9 mouse cellular contexts compared by ENCODE assay signal in the genomic region with DNA sequence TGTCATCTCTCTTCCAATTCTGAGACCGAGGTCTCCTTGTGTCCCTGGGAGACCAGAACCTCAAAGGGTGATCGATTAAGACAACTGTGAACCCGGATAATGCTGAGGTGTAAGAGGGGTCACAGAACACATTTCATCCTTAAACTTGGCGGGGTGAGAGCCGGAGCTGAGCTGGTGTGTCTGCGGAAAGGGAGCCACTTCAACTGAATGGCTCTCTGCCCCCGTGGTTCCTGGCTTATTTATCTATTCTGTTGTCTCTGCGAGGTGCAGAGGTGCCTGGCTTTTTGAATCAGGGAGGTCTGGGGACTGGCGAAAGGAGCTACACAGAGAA. TPM values are rescaled to one million over a fixed set of nuclear protein-coding genes. Genes with fewer than 3 reads are reported as not detected.
DNase-seq lines count a peak whose midpoint lies in the region; ATAC-seq and TF ChIP-seq lines count a peak whose summit lies in the region.
"Had no signal": no experiment of that assay in that cellular context is flagged by ENCODE, and none has a peak within 500 bp of the region (broad histone marks: within the 10 kb centered on the region; RNA-seq: fewer than 3 reads in every experiment).

No protein-coding gene starts in this region.

- no peak for TF ChIP-seq CTCF in cerebellum, adult 2 months (IDR thresholded peaks at IDR 0.05; ENCODE audit: borderline replicate concordance, insufficient read depth, low read depth, low read length)
- TF ChIP-seq CTCF in testis, adult 2 months (IDR thresholded peaks at IDR 0.05; ENCODE audit: control insufficient read depth, insufficient read depth, insufficient replicate concordance, low read depth, low read length): no peak

- DNase-seq in cerebellum, adult 2 months: no peak
- no peak for DNase-seq in cerebellum, adult 11-12 months
- DNase-seq in testis, postnatal 14 days (ENCODE audit: low spot score): no peak
- DNase-seq in layer of hippocampus, postnatal 10 days (ENCODE audit: low spot score in 2 of 2): no peak
- DNase-seq in adrenal gland, postnatal 10 days: no peak

- peak overlapping the region; percentile 66 for H3K9ac ChIP-seq in limb, embryonic 12.5 days (replicated peaks)
- H3K9ac ChIP-seq in neural tube, embryonic 12.5 days: peak overlapping the region; percentile 69

- no peaks in the 10 kb centered on the region for H3K9me3 ChIP-seq in limb, embryonic 12.5 days
- H3K9me3 ChIP-seq in neural tube, embryonic 12.5 days: no peaks in the 10 kb centered on the region

- H3K4me2 ChIP-seq in limb, embryonic 12.5 days: peak overlapping the region; percentile 94
- peak overlapping the region; percentile 96 for H3K4me2 ChIP-seq in neural tube, embryonic 12.5 days (replicated peaks)

- H3K27me3 ChIP-seq in cerebellum, adult 2 months (ENCODE audit: control insufficient read depth, insufficient read depth, low read length): no peaks in the 10 kb centered on the region
- no peaks in the 10 kb centered on the region for H3K27me3 ChIP-seq in testis, adult 2 months (ENCODE audit: control insufficient read depth, insufficient read depth, low read length)
- H3K27me3 ChIP-seq in limb, embryonic 12.5 days: no peaks in the 10 kb centered on the region
- H3K27me3 ChIP-seq in neural tube, embryonic 12.5 days (replicated peaks): no peaks in the 10 kb centered on the region

- no peak for TF ChIP-seq POLR2A in cerebellum, adult 2 months (IDR thresholded peaks at IDR 0.05; ENCODE audit: borderline replicate concordance, insufficient read depth, low read length)
- TF ChIP-seq POLR2A in testis, adult 2 months (IDR thresholded peaks at IDR 0.05; ENCODE audit: control insufficient read depth, low read depth, low read length): no peak

- H3K36me3 ChIP-seq in testis, adult 2 months (ENCODE audit: control insufficient read depth, insufficient read depth, low read length): no peaks in the 10 kb centered on the region
- no peaks in the 10 kb centered on the region for H3K36me3 ChIP-seq in limb, embryonic 12.5 days
- no peaks in the 10 kb centered on the region for H3K36me3 ChIP-seq in neural tube, embryonic 12.5 days

- no peaks in the 10 kb centered on the region for H3K4me1 ChIP-seq in cerebellum, adult 2 months (ENCODE audit: control insufficient read depth, insufficient read depth, low read length)
- H3K4me1 ChIP-seq in testis, adult 2 months (ENCODE audit: control insufficient read depth, insufficient read depth, low read length): peaks cover 9% of the 10 kb centered on the region
- H3K4me1 ChIP-seq in limb, embryonic 12.5 days (replicated peaks): peaks cover 8% of the 10 kb centered on the region; the same call in 1 of the 2 replicates
- peaks cover 12% of the 10 kb centered on the region for H3K4me1 ChIP-seq in neural tube, embryonic 12.5 days

- peak overlapping the region; percentile 63 for H3K27ac ChIP-seq in cerebellum, adult 2 months (ENCODE audit: insufficient read depth, low read length)
- no peak overlapping the region for H3K27ac ChIP-seq in testis, adult 2 months (ENCODE audit: control insufficient read depth, insufficient read depth, low read depth, low read length)
- no peak overlapping the region for H3K27ac ChIP-seq in limb, embryonic 12.5 days
- H3K27ac ChIP-seq in neural tube, embryonic 12.5 days: no peak overlapping the region

- peak overlapping the region; percentile 54 for H3K4me3 ChIP-seq in cerebellum, adult 2 months (replicated peaks; ENCODE audit: insufficient read depth, low read depth, low read length)
- peak overlapping the region; percentile 81 for H3K4me3 ChIP-seq in testis, adult 2 months (ENCODE audit: control insufficient read depth, low read depth, low read length)
- peak overlapping the region; percentile 59 for H3K4me3 ChIP-seq in limb, embryonic 12.5 days (replicated peaks)
- H3K4me3 ChIP-seq in neural tube, embryonic 12.5 days: peak overlapping the region; percentile 53

- ATAC-seq in limb, embryonic 12.5 days (ENCODE audit: insufficient number of reproducible peaks, insufficient read depth, low FRiP score, low TSS enrichment, low read depth): no peak
- ATAC-seq in neural tube, embryonic 12.5 days (ENCODE audit: low FRiP score, low read depth): peak; percentile 34; the same call in 1 of the 2 replicates

- WGBS in cerebellum, adult 2 months: 3% methylated on average over 9 of the region's 9 CpGs
- WGBS in limb, embryonic 12.5 days: 7% methylated on average over 9 of the region's 9 CpGs
- WGBS in neural tube, embryonic 12.5 days: 4% methylated on average over 9 of the region's 9 CpGs

RNA-seq across cellular contexts. Expression of gene Acsl5, which starts 1.5 kb away (rescaled TPM):
- polyA plus RNA-seq in cerebellum, adult 2 months (2012; rRNA removed): 12.6 and 14.6 TPM in 2 replicates
- polyA plus RNA-seq in testis, adult 2 months (2012; rRNA removed): 6.9 and 7.1 TPM in 2 replicates
- polyA plus RNA-seq in limb, embryonic 12.5 days (2016; fragmentation: Nextera tagmentation; extraction: Ambion mirVana): 18.9 and 21.2 TPM in 2 replicates
- polyA plus RNA-seq in neural tube, embryonic 12.5 days (2016; fragmentation: Nextera tagmentation; extraction: Ambion mirVana): 17.4 and 20.3 TPM in 2 replicates
- 10 to 100 TPM; 27.3 to 29.9 TPM for total RNA-seq in layer of hippocampus, postnatal 10 days (2021)
- total RNA-seq in adrenal gland, postnatal 10 days (2021): 100 to 1,000 TPM in 1 of 2 experiments, 10 to 100 TPM in 1; 89.8 to 143 TPM

RNA-seq across cellular contexts. Expression of gene Gucy2g, which starts 12.2 kb away (rescaled TPM):
- polyA plus RNA-seq in cerebellum, adult 2 months (2012; rRNA removed): 0.05 and 0.10 TPM in 2 replicates
- polyA plus RNA-seq in testis, adult 2 months (2012; rRNA removed): 1.9 and 2.1 TPM in 2 replicates
- polyA plus RNA-seq in limb, embryonic 12.5 days (2016; fragmentation: Nextera tagmentation; extraction: Ambion mirVana): not detected in 2 replicates
- polyA plus RNA-seq in neural tube, embryonic 12.5 days (2016; fragmentation: Nextera tagmentation; extraction: Ambion mirVana): not detected in 2 replicates
- total RNA-seq in layer of hippocampus, postnatal 10 days (2021): under 1 TPM; 0.38 to 0.59 TPM
- not detected for total RNA-seq in adrenal gland, postnatal 10 days (2021)
- total RNA-seq: hematopoietic stem cell, adult 5-6 weeks had no signal
